Mouse (Mus musculus): Measurements from ENCODE around the gene Col8a1. TPM values are rescaled to one million over a fixed set of nuclear protein-coding genes. Genes with fewer than 3 reads are reported as not detected.
A peak's percentile ranks its signal among the peaks of the same experiment; 100 is the strongest.

Col8a1 gene
- 6.0 and 6.2 TPM in 2 replicates for polyA plus RNA-seq (2014; fragmentation: Nextera tagmentation; extraction: Ambion mirVana)

GRCm38 (mm10) chr16:57754526-57755125, at the start of gene Col8a1:
TSS of gene Col8a1 (minus strand) at chr16:57754737.
- Histone ChIP-seq H3K4me2 (replicated peaks) (peak within 1 kb of the TSS; percentile 79), H3K9me3 (ENCODE audit: control insufficient read depth, low read length) (no peaks in the 10 kb centered on the region), H3K9ac (peak within 1 kb of the TSS; percentile 69), H3K4me1 (replicated peaks; ENCODE audit: control insufficient read depth, insufficient read depth, low read length) (peaks cover 12% of the 10 kb centered on the region; the same call in 1 of the 2 replicates), H3K27me3 (ENCODE audit: control insufficient read depth, insufficient read depth, low read length) (no peaks in the 10 kb centered on the region), H3K27ac (no peak within 1 kb of the TSS), H3K36me3 (replicated peaks; ENCODE audit: control insufficient read depth, insufficient read depth) (no peaks in the 10 kb centered on the region), H3K4me3 (replicated peaks; ENCODE audit: low read length) (peak within 1 kb of the TSS; percentile 46)
- ATAC-seq (ENCODE audit: low FRiP score): peak; percentile 56; the same call in 1 of the 2 replicates
- WGBS: 2% methylated on average over 19 of the region's 19 CpGs
- no peak for DNase-seq (ENCODE audit: low spot score)

- Histone ChIP-seq H3K4me3 (replicated peaks; ENCODE audit: low read length) (no peak overlapping the region), H3K9ac (no peak overlapping the region), H3K27ac (no peak overlapping the region), H3K9me3 (ENCODE audit: control insufficient read depth, low read length) (no peaks in the 10 kb centered on the region), H3K4me2 (replicated peaks) (no peak overlapping the region), H3K36me3 (replicated peaks; ENCODE audit: control insufficient read depth, insufficient read depth) (no peaks in the 10 kb centered on the region), H3K4me1 (replicated peaks; ENCODE audit: control insufficient read depth, insufficient read depth, low read length) (no peaks in the 10 kb centered on the region), H3K27me3 (ENCODE audit: control insufficient read depth, insufficient read depth, low read length) (no peaks in the 10 kb centered on the region)
- no peak for ATAC-seq (ENCODE audit: low FRiP score)
- DNase-seq (ENCODE audit: low spot score): no peak
- 98% methylated on average over 2 of the region's 2 CpGs for WGBS
Measured at GRCm38 (mm10) chr16:57801886-57802285, 47.3 kb upstream of the Col8a1 start.

- H3K27ac ChIP-seq: no peak overlapping the region
- no peak for DNase-seq (ENCODE audit: low spot score)
- no peak overlapping the region for H3K9ac ChIP-seq
- no peak overlapping the region for H3K4me2 ChIP-seq (replicated peaks)
- H3K4me1 ChIP-seq (replicated peaks; ENCODE audit: control insufficient read depth, insufficient read depth, low read length): no peaks in the 10 kb centered on the region
- ATAC-seq (ENCODE audit: low FRiP score): no peak
- no peaks in the 10 kb centered on the region for H3K36me3 ChIP-seq (replicated peaks; ENCODE audit: control insufficient read depth, insufficient read depth)
- no peaks in the 10 kb centered on the region for H3K9me3 ChIP-seq (ENCODE audit: control insufficient read depth, low read length)
- H3K27me3 ChIP-seq (ENCODE audit: control insufficient read depth, insufficient read depth, low read length): no peaks in the 10 kb centered on the region
- no peak overlapping the region for H3K4me3 ChIP-seq (replicated peaks; ENCODE audit: low read length)
- 49% methylated on average over 6 of the region's 6 CpGs for WGBS
Measured at GRCm38 (mm10) chr16:57796321-57796720, 41.8 kb upstream of the Col8a1 start.

GRCm38 (mm10) chr16:57779011-57779410, 24.5 kb upstream of the Col8a1 start:
- H3K27me3 ChIP-seq (ENCODE audit: control insufficient read depth, insufficient read depth, low read length): no peaks in the 10 kb centered on the region
- H3K4me1 ChIP-seq (replicated peaks; ENCODE audit: control insufficient read depth, insufficient read depth, low read length): no peaks in the 10 kb centered on the region
- ATAC-seq (ENCODE audit: low FRiP score) (no peak), DNase-seq (ENCODE audit: low spot score) (no peak)
- H3K36me3 ChIP-seq (replicated peaks; ENCODE audit: control insufficient read depth, insufficient read depth): no peaks in the 10 kb centered on the region
- H3K27ac ChIP-seq: no peak overlapping the region
- no peak overlapping the region for H3K4me2 ChIP-seq (replicated peaks)
- no peak overlapping the region for H3K9ac ChIP-seq
- no peak overlapping the region for H3K4me3 ChIP-seq (replicated peaks; ENCODE audit: low read length)
- H3K9me3 ChIP-seq (ENCODE audit: control insufficient read depth, low read length): no peaks in the 10 kb centered on the region

- H3K27ac ChIP-seq: no peak overlapping the region
Measured at GRCm38 (mm10) chr16:57765615-57766014, 11.1 kb upstream of the Col8a1 start.

GRCm38 (mm10) chr16:57759862-57760261, 5.3 kb upstream of the Col8a1 start:
- no peak overlapping the region for H3K9ac ChIP-seq
- ATAC-seq (ENCODE audit: low FRiP score) (no peak), DNase-seq (ENCODE audit: low spot score) (no peak)
- H3K9me3 ChIP-seq (ENCODE audit: control insufficient read depth, low read length): no peaks in the 10 kb centered on the region
- no peak overlapping the region for H3K27ac ChIP-seq
- 86% methylated on average over 2 of the region's 2 CpGs for WGBS
- no peaks in the 10 kb centered on the region for H3K27me3 ChIP-seq (ENCODE audit: control insufficient read depth, insufficient read depth, low read length)
- no peak overlapping the region for H3K4me2 ChIP-seq (replicated peaks)
- H3K4me1 ChIP-seq (replicated peaks; ENCODE audit: control insufficient read depth, insufficient read depth, low read length): peaks cover 9% of the 10 kb centered on the region; the same call in 1 of the 2 replicates
- no peaks in the 10 kb centered on the region for H3K36me3 ChIP-seq (replicated peaks; ENCODE audit: control insufficient read depth, insufficient read depth)
- H3K4me3 ChIP-seq (replicated peaks; ENCODE audit: low read length): no peak overlapping the region

More at GRCm38 (mm10) chr16:57765615-57766014, 11.1 kb upstream of the Col8a1 start:
- Histone ChIP-seq H3K36me3 (replicated peaks; ENCODE audit: control insufficient read depth, insufficient read depth) (no peaks in the 10 kb centered on the region), H3K4me1 (replicated peaks; ENCODE audit: control insufficient read depth, insufficient read depth, low read length) (no peaks in the 10 kb centered on the region), H3K9me3 (ENCODE audit: control insufficient read depth, low read length) (no peaks in the 10 kb centered on the region), H3K4me3 (replicated peaks; ENCODE audit: low read length) (no peak overlapping the region), H3K4me2 (replicated peaks) (no peak overlapping the region), H3K9ac (no peak overlapping the region), H3K27me3 (ENCODE audit: control insufficient read depth, insufficient read depth, low read length) (no peaks in the 10 kb centered on the region)
- 79% methylated on average over 3 of the region's 3 CpGs for WGBS
- DNase-seq (ENCODE audit: low spot score) (no peak), ATAC-seq (ENCODE audit: low FRiP score) (no peak)

- peaks cover 12% of the 10 kb centered on the region; the same call in 1 of the 2 replicates for H3K4me1 ChIP-seq (replicated peaks; ENCODE audit: control insufficient read depth, insufficient read depth, low read length)
- H3K9ac ChIP-seq: peak overlapping the region; percentile 69
- 0 out of 2 replicates have a peak, but pooled peaks have one; percentile 15 for ATAC-seq (ENCODE audit: low FRiP score)
- WGBS: 50% methylated on average over 5 of the region's 5 CpGs
- no peak for DNase-seq (ENCODE audit: low spot score)
- peak overlapping the region; percentile 79 for H3K4me2 ChIP-seq (replicated peaks)
- peak overlapping the region; percentile 46 for H3K4me3 ChIP-seq (replicated peaks; ENCODE audit: low read length)
- no peaks in the 10 kb centered on the region for H3K36me3 ChIP-seq (replicated peaks; ENCODE audit: control insufficient read depth, insufficient read depth)
- H3K27ac ChIP-seq: no peak overlapping the region
- no peaks in the 10 kb centered on the region for H3K27me3 ChIP-seq (ENCODE audit: control insufficient read depth, insufficient read depth, low read length)
- H3K9me3 ChIP-seq (ENCODE audit: control insufficient read depth, low read length): no peaks in the 10 kb centered on the region
Measured at GRCm38 (mm10) chr16:57755708-57756107, 1.2 kb upstream of the Col8a1 start.

GRCm38 (mm10) chr16:57755241-57755640, 704 bp upstream of the Col8a1 start:
- peak; percentile 87 for ATAC-seq (ENCODE audit: low FRiP score)
- H3K27me3 ChIP-seq (ENCODE audit: control insufficient read depth, insufficient read depth, low read length): no peaks in the 10 kb centered on the region
- H3K27ac ChIP-seq: no peak overlapping the region
- peak overlapping the region; percentile 69 for H3K9ac ChIP-seq
- DNase-seq (ENCODE audit: low spot score): no peak
- peaks cover 12% of the 10 kb centered on the region; the same call in 1 of the 2 replicates for H3K4me1 ChIP-seq (replicated peaks; ENCODE audit: control insufficient read depth, insufficient read depth, low read length)
- H3K9me3 ChIP-seq (ENCODE audit: control insufficient read depth, low read length): no peaks in the 10 kb centered on the region
- 25% methylated on average over 12 of the region's 12 CpGs for WGBS
- peak overlapping the region; percentile 46 for H3K4me3 ChIP-seq (replicated peaks; ENCODE audit: low read length)
- H3K4me2 ChIP-seq (replicated peaks): peak overlapping the region; percentile 79
- H3K36me3 ChIP-seq (replicated peaks; ENCODE audit: control insufficient read depth, insufficient read depth): no peaks in the 10 kb centered on the region

- peak overlapping the region; percentile 79; the same call in 1 of the 2 replicates for H3K4me2 ChIP-seq (replicated peaks)
- no peak overlapping the region for H3K4me3 ChIP-seq (replicated peaks; ENCODE audit: low read length)
- no peak for DNase-seq (ENCODE audit: low spot score)
- H3K9ac ChIP-seq: no peak overlapping the region
- H3K27ac ChIP-seq: no peak overlapping the region
- no peaks in the 10 kb centered on the region for H3K36me3 ChIP-seq (replicated peaks; ENCODE audit: control insufficient read depth, insufficient read depth)
- no peaks in the 10 kb centered on the region for H3K27me3 ChIP-seq (ENCODE audit: control insufficient read depth, insufficient read depth, low read length)
- WGBS: 70% methylated on average over 10 of the region's 10 CpGs
- H3K9me3 ChIP-seq (ENCODE audit: control insufficient read depth, low read length): no peaks in the 10 kb centered on the region
- H3K4me1 ChIP-seq (replicated peaks; ENCODE audit: control insufficient read depth, insufficient read depth, low read length): peaks cover 12% of the 10 kb centered on the region; the same call in 1 of the 2 replicates
- no peak for ATAC-seq (ENCODE audit: low FRiP score)
Measured at GRCm38 (mm10) chr16:57753539-57754280, 827 bp downstream of the Col8a1 start.

All from hindbrain, embryonic 14.5 days (tissue).